Mouse (Mus musculus) cerebellum, adult 9-11 months (tissue): ENCODE results near the gene Med13l.

ENCODE experiments used
- DNase-seq: peaks from one replicate; pipeline ENCODE4 v3.0.0; 2022

Gene Med13l

DNA sequence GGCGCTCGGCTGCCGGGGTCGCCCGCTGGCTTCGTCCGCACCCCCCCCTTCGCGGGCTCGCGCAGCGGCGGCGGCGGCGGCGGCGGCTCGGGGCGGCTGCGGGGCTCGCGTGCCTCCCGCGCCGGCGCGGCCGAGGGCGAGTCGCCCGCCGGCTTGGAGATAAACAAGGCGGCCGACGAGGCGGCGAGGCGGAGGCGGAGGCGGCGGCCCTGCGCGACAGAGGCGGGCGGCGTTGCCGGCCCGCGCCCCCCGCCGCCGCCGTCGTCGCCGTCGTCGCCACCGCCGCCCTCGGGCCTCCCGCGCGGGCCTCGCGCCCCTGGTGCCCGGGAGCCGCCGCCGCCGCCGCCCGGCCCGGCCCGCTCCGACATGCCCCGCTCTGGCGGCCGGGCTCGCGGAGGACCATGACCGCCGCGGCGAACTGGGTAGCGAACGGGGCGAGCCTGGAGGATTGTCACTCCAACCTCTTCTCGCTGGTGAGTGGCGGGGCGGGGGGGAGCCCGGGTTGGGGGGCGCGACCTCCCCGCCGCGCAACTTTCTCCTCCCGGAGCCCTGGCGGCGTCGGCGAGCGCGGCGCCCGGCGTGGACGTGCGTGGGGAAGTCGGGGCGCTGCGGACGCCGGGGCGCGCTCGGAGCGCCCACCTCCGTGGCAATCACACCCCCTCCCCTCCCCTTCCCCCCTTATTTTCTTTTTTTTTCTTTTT, at the start of gene Med13l:
TSS of gene Med13l (plus strand) at position 295 of the 701 bp plus-strand sequence.
- DNase-seq: peak; percentile 56

DNA sequence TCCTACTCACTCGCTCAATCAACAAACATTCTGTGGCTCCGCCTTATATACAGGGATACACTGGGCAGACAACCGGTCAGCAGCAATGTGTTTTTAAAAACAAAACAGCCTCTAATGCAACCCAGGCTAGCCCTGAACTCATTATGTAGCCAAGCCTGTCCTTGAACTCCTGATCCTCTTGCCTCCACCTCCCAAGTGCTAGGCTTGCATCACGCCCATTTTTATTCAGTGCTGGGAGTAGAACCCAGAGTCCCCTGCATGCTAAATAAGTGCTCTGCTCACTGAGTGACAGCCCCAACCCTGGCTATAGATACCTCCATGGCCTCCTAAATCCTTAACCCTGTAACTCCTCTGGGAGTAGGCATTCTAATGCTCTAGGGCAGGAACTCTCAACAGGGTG, 49.5 kb upstream of the Med13l start:
- DNase-seq: no peak

DNA sequence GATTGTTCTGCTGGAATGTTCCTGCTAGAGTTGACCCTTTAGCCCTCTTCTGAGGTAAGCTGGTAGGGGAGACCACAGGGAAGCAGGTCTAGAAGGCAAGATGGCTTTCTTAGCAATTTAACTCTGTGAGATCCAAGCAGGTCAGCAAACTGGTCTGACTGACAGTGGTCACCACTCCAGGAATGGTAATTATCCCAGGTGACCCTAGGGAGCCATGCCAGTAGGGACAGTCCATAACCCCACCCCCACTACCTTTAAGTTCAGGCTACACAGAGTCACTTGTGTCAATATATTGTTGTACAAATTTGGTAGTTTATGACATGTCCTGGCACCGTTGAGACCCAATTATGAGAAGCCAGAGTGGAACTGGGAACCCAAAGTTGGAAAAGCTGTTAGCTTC, 47.5 kb upstream of the Med13l start:
- no peak for DNase-seq

DNA sequence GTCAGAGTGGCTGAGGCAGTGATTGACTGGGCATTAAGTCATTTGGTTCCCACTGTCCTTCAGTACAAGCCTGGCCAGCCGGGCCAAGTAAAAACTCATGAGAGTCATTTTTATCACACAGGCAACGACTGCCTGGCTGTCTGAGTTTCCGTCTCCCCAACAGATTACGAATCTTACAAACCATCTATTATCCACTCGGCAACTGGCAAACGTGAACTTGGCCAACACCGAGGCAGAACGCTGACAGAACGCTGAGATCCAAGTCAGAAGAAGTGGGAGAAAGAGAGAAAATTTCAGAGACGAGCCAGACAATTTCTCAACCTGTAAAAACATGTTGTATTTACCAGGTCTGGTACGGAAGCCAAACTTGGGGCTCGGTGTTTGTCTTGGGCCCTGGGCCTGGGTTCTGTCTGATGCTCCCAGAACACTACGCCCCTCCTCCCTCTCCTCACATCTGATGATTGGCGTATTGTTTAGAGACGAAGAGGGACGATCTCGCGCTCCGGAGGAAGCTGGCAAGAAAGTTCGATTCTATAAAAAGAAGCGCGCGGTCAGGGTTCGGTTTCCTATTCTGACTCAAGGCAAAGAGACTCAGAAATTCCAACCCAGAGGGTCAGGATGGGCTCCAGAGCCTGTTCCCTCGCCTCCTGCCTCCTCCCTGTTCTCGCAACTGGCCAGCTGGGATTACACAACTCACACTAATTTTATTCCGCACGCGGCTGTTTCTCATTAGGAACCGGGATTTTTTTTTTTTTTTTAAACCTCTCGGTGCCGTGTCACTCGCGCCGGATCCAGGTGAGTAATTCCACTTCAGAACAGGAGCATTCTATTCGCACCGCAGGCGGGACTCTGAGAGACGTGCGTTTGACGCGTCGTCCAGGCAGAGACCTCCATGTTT, 46.6 kb upstream of the Med13l start:
- DNase-seq: peak; percentile 11

DNA sequence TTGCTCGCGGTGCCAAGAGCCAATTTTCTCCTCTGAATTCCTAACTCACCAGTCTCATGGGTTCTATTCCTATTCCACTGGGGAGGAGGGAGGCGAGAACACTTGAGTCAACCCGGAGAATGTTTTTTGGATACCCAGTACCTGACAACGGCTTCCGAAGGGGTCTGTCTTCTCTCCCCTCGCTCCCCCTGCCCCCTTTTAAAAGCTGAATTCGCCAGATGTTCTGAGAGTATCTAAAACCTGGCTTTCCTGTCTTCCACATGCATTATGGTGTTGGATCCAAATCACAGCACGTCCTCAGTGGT, 46.0 kb upstream of the Med13l start:
- no peak for DNase-seq

DNA sequence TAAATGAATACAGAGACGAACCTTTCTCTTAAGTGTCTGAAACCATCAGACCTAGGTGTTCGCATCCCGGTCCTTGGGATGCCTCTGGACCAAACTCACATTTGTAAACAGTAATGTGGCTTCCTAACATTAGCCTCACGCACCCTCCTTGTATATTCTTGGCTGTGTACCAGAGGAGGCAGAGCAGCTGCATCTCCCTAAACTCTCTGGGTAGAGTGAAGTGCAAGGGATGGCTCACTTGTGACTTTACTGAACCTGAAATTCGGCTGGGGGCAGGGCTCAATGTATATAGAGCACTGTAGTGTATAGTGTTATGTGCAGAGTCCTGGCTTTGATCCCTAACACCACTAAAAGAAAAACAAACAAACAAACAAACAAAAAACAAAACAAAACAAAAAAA, 45.6 kb upstream of the Med13l start:
- no peak for DNase-seq

DNA sequence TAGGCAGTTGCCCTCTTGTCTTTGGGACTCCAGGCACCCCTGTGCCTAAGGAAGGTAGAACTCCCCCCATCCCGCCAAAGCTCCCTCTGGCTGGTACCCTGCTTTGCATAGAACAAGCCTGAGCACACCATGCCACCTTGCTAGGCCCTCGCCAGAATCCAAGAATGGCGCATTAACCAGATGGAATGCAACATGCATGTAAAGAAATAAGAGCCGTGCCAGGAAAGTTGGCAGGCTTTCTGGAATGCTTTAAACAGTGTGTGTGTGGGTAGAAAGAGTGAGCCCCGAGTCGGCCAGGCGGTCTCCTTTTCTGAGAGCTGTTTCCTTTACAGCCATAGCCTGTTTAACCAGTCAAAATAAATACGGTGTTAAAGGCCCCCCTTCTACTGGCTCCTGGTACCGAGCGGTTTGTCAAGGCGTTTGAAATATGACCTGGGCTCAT, 45.2 kb upstream of the Med13l start:
- no peak for DNase-seq

DNA sequence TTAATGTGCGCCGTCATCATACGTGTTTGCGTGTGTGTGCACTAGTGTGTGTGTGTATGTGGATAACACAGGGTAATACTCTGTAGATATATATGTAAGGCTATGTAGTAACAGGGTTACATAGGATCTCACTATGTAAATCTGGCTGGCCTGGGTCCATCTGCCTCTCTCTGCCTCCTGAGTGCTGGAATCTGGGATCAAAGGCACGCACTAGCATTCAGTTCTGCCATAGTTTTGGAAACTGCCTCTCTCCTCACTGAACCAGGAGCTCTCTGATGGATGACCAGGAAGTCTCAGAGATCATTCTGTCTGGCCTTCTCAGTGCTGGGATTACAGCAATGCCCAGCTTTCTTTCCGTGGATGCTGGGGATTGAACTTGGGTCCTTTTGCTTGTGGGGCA, 44.4 kb upstream of the Med13l start:
- DNase-seq: no peak

DNA sequence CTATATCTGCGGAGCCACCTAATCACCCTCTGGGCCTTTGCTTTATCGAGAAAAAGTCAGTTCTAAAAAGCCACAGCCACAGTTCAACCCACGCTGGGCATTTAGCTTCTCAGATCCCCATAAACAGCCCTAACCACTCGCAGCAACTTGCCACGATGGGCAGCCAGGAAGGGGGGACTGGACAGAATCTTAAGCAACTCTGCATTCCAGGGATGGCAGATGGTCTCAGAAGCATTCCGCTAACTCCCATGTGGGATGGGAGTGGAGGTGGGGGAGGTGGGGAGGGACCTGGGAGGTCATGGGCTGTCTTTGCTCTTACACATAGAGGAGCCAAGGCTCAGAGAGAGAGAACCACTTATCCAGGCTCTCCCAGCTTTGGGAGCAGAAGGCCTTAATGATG, 44.0 kb upstream of the Med13l start:
- no peak for DNase-seq

DNA sequence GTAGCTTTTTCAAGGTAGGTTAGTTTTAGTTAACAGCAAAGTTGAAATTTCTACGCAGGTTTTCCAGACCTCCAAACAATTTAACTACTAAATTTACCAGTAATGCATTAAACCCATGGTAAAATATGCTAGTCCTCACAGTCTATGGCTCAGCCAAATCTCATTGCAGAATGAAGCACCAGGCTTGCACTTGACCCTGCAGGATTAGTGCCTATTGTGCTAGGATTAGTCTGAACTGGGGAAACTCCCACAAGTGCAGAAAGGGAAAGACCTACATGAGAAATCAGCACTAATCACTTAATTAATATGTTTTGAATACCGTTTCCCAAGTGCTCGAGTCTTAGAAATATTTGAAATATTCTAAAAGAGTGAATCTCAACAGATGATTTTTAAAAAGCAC, 40.0 kb upstream of the Med13l start:
- DNase-seq: no peak

DNA sequence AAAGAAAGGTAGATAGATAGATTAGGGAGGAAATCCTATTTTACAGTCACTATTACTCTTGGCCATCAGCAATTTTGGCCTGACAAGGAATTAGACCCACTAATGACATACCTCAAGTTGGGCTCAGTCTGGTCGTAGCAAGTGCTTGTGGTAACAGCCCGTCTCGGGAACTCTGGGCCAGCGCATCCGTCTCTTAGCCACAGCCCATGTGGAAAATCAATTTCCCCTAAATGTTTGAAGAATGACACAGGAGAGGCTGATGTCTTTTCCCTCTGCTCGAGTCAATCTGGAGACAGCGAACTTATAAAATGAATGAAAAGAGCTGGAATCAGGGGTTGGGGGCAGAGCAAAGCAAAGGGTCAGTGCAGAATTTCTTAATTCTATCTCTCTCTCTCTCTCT, 36.1 kb upstream of the Med13l start:
- no peak for DNase-seq

DNA sequence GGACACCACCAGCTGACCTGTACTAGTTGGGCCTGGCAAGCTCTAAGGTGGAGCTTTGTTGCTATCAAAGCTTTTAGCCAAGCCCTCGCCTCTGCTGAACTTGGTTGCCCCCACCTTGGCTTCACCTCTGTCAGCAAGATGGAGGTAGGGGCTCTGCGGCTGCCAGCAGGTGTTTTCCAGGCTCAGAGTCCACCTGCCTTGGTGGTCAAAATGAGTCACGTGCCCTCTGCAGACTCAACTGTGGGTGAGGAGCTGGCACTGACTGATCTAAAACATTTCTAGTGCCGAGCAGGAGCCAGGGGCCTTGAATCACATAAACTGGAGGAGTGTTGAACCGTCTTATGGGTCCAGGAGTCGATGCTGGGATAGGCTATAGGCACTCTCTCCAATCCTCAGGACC, 34.8 kb upstream of the Med13l start:
- no peak for DNase-seq

DNA sequence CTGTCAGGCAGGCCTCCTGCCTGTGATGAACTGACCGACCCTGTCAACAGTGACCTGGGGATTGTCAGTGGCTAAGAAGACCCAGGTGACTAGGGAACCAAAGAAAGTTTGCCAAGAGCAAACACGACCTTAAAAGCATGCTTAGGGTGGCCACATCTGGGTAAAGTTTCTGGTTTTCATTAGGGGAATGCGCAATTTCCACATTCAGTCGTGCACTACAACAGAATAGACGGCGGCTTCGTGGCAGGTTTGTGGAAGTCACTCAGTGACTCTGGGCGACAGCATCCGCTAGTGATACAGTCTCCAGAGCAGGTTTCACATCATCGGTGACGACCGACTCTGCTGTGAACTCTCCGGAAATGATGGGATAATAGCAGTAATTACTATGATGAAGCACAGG, 34.0 kb upstream of the Med13l start:
- no peak for DNase-seq

DNA sequence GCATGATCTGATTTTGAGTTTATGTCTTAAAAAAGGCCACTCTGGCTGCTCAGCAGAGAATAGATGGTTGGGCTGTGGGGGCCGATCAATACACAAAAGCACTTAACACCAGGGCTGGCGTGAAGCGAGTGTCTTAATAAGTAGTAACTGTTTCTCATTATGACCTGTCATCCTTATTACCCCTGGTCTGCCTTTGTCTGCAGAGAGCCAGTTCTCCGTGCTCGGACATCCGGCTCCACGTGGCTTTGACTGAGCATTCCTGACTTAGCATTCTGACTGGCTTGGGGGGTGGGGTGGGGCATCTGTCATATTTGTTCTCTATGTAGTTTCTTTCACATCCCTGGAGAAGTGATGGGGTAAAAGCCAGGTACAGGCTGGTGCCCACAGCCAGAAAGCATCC, 31.2 kb upstream of the Med13l start:
- DNase-seq: no peak

DNA sequence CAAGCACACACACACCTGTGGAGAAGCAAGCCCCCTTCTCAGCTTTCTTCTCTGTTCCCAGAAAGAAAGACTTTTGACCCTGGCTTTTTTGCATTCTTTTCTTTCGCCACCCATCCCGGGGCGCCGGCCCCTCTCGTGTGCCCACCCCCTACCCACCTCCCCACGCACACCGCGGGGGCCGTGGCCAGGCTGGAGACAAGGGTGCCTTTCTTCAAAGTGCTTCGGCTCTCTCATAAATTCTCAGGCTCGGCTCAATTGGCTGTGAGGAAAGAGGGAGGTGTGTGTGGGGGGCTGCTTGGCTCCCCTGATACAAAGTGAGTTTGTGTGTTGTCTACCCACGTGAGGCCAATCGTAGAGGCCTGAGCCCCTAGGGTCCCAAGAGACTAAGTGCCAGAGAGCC, 28.4 kb upstream of the Med13l start:
- DNase-seq: no peak

DNA sequence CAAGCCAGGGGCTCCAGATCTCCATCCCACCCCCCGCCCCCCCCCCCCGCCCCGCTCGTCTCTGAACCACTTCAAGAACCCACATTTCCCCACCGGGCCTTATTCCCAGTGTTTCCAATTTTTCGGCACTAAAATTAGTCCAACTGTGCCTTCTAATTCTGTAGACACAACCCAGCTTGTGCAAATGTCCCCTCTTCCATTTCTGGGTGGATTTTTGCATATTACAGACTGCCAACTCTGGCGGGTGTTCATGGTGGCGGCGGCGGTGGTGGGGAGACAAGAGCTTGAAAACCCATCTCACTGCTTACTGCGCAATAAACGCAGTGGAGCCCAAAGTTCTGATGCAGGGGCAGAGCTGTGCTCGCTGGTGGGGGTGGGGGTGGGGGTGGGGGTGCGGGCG, 27.8 kb upstream of the Med13l start:
- no peak for DNase-seq

DNA sequence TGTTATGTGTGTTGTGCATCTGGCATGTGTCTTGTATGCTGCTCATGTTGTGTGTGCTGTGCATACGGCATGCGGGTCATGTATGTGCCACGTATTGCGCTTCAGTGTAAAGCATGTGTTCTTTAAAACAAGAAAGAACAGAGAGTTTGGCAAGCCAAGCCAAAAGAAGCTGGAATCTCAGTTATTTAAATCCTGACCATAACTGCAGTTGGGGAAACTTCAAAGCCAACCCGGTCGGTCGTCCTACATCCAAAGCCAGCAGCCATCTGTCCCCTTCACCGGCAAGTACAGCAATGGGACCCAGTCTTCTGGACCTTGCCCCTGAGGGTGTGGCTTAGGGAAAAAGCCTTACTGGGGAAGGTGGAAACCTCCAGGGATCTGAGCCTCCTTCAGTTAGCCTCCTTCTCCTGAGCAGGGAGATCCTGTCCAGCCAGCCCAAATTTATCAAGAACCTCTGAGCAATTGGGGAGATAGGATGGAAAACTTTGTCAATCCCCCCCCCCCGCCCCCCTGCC, 26.0 kb upstream of the Med13l start:
- DNase-seq: no peak

DNA sequence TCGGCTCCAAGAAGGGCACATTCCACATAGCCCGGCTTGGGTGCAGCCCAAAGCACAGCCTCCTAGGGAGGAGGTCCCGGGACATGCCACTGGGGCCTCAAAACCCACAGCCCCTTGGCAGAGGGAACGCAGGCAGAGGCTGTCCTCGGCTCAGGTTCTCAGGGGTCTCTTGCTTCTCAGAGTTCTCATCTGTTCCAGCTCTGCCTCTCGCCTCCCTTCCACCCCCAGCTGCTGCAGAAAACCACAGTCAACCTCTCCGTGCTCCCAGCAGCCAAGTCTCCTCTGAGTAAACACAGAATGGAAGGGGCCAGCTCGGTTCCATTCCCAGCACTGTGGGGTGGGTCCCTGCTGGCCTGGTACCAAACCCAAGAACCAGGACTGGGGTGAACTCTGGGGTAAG, 25.3 kb upstream of the Med13l start:
- DNase-seq: no peak

DNA sequence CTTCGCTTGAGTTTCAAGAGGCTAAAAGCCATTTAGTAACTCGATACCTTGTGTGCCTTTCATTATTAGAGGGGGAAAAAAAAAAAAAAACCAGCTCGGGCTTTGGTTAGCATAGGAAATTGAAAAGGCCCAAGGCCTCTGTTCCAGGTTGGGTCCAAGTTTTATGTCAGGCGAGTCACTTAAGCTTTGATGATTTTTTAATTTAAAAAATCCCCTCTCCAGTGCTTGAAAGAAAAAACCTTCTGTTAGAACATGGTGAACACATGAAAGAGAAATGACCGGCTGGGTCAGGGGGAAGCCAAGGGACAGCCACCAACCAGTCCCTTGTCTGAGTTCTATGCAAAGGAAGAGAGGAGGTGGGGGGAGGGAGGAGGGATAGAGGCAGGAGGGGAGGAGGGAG, 22.0 kb upstream of the Med13l start:
- no peak for DNase-seq

DNA sequence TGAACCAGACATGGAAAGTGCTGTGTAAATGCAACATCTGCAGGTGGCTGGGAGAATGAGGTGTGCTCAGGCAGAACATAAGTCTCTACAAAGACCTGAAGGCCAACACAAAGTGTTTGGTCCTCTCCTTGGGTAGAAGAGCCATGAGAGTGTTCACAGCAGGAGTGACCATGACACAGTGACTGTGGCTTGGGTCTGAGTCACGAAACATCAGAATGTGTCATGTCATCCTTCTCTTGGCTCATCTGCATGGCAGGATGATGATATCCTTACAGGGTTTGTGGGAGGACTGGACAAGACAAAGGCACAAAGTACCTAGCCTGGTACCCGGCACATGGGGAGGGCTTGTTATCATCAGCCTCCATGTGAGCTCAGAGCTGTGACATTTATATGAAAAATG, 16.7 kb upstream of the Med13l start:
- DNase-seq: no peak

DNA sequence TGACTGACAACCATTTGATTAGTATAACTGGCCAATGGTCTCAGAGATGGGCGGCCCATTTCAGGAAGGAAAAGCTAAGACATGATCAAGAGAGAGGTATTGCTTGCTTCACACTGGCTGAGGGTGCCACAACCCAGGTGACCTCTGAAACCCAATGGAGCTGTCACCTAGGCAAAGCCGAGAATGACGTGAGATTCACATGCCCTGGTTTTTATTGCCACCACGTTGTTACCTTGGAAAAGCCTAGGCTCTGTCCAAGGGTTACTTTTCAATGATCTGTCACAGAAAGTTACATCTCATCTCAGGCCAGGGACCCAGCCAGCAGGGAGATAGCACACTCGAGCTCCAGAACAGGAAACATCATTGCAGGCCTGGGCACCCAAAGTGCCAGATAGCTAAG, 10.0 kb upstream of the Med13l start:
- no peak for DNase-seq

DNA sequence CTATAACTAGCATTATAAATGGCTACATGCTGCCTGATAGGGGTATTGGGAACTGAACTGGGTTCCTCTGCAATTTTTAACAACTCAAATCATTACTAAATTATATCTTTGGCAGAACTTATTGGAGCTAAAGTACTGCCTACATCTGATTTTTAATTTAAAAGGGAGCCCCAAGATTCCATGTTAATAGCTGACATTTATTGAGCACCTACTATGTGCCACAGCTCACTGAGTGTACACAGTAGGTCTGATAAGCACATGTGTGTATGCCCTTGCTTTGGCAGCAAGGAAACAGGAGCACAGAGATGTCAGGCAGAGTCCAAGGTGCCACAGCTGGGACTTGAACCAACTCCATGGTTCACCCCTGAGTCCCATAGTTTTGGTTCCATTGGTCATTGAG, 7.2 kb upstream of the Med13l start:
- DNase-seq: no peak

DNA sequence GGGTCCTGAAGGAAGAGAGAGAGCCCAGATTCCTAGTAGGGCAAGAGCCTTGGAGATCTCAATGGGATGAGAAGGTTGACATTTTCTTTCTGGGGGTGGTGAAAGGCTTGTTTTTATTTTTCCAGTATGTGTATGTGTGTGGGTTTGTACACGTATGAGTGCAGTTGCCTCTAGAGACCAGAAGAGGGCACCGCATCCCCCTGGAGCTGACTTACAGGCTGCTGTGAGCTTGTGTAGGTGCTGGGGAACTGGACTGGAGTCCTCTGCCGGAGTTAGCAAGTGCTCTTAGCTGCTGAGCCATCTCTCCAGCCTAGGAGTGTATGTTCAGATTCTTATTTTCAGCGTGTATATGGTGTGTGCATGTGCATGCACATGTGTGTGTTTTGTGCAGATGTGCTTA, 5.2 kb upstream of the Med13l start:
- DNase-seq: no peak

DNA sequence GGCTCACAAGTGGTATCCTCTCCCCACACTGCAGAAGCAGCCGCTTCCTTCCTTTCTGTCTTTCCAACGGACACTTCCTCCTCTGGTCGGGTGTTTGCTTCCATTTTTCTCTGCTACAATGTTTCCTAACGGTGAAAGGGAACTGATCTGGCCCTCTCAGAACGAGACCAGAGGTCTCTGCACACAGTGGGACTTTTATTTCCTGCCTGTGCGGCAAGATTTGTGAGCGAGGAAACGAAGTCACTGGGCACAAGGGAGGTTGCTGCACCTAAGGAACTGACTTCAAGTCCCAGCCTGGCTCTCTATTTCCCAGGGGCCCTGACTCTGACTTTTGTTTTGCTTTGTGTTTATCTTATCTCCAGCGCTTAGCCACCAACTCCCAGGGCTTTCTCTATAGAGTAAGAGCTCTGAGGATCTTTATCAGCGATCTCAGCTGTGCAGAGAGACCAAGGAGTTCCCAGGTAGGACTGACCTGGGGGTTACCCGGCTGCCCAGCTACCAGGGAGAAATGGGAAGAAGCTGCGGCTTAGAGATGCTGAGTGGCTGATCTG, 4.0 kb upstream of the Med13l start:
- DNase-seq: no peak
